Mouse (Mus musculus) bone marrow, adult 2 months (tissue): ENCODE measurements around the gene Snapc4.

ENCODE experiments used
- CTCF ChIP-seq: fragments of 200-500 bp; IDR thresholded peaks from 2 replicates; pipeline ENCODE4 v1.5.1; 2011; ENCODE audit warnings: low read length, control low read depth; ENCODE audit not compliant: control insufficient read depth, insufficient read depth
- POLR2A ChIP-seq: fragments of 200-500 bp; IDR thresholded peaks from 2 replicates; pipeline ENCODE4 v1.6.1; 2011; ENCODE audit warnings: low read depth, mild to moderate bottlenecking, control low read depth, low read length, borderline replicate concordance; ENCODE audit not compliant: control insufficient read depth

DNA sequence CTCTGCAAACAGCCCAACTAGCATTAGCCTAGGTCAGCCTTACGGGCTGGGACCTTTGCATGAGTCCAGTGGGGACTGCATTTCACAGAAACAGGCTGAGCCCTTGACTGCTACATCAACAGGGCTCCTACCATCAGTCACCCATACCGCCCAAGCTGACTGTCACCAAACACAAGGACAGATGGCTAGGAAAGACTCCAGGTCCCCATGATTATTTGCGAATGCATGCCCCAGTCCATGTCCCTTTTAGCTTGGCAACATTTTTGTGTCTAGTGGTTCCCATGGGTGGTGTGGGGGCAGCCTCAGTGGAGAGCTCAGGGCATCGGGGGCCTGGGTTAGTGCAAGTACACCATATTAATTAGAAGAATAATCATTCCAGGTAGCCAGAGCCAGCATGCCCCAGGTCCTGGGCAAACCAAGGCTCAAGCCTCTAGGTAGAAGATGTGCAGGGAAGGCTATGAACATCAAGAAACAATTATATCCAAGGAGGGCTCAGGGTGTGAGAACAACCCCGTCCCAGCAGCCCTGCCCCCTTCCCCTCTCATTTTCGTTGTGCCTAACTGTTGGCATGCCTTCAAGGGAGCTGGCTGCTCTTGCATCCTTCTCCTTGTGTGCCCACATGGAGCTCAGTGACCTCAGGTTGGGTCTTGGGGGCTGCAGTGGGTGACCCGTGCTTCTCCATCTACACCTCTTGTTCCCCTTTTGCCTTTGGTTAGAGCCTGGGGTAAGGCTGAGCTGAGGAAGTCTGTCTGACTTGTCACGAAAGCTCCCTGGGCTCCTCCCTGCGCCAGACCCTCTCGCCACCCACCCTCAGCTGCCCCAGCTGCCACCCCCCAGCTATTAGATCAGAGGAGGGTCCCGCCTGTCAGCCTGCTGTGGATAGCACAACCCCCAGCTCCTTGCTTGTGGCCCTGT is 27.1 kb downstream of the Snapc4 start:
- TF ChIP-seq CTCF (no peak), POLR2A (no peak)
